Mouse (Mus musculus) layer of hippocampus, adult 9-10 months (tissue): ENCODE results near the gene Tmem150a.

ENCODE experiments used
- DNase-seq: peaks from one replicate; pipeline ENCODE4 v3.0.0; 2022; ENCODE audit warnings: low spot score

The Tmem150a gene

DNA sequence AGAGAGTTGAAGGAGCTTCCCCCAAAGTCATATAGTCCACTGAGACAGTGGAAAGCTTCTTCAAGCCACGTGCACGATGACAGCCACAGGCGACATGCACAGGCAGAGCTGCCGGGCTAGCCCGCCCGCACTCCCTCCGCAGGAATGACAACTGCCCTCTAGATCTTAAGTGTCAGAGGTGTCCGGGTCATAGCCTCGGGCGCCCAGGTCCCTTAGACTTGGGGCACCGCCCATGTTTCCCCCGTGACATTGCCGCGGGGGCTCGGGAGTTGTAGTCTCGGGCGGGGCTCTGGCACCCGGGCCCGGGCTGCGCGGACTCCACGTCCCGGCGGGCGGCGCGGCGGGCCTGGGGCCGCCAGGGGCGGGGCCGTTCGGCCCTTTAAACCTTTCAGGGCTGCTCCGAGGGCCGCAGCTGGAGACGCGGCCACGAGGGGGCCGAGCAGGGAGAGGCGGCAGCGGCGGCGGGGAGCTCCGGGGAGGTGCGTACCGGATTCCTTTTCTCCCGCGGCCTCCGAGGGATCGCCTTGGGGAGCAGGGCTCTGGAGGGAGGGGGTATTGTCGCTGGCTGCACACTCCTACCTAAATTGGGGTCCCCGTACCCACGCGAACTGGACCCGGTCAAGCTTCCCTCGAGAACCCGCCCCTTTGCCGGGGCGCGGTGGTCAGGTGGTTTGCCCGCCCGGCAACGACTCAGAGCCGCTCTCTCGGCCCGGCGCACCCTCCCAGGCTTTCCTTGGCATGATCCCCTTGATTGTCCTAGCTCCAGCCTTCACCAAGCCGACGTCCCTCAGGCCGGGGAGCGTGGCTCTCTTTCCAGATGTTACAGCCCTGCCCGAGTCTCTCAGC, at the start of gene Tmem150a:
TSS of gene Tmem150a (plus strand) at position 382 of the 846 bp plus-strand sequence.
- no peak for DNase-seq

DNA sequence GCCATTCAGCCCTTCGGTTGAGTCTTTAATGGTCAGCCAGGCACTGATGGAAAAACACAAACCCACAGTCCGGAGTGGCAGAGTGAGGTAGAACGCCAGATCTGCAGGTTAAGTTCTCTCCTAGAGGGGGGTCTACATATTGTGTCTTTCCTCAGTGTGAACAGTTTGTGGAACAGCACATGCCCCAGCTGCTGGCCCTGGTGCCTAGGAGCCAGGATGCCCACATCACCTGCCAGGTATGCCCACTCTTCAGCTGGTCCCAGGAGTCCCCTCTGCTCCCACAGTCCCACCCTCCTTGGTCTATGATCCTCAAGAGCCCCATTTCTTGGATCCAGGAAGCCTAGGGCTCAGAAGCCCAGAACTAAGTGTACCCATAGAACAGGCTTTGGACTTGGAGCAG, 43.0 kb upstream of the Tmem150a start:
- DNase-seq, result no peak

DNA sequence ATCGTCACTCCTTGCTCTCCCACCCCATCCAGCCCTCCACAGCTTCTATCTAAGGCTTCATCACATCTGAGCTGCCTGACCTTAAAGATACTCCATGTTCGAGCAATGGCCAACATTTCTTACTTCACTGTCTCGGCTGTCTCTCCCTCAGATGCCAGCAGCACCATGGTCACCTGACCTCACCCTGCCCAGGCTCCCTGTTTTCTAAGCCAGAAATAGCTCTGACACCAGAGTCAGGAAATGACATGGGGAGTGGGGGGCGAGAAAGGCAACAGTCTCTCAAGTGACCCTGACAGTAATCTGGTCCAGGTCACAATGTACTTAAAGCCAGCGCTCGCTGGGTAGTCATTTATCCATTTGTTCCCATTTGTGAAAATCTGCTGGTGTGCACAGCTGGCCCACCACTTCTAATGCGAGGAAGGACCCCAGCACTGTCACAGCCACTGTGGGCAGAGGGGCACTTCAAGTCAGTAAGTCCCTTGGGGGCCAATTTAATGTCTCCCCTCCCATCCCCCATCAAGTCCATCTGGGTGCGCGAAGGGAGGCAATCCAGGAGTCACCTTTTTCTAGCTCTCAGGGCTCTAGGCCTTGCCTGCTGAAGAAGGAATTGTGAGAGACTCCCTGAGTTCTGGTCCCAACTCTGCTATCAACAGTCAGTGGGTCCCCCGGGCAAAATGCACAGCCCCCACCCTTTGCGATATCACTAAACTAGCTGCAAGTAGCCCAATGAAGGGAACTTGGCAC, 42.0 kb upstream of the Tmem150a start:
- no peak for DNase-seq

DNA sequence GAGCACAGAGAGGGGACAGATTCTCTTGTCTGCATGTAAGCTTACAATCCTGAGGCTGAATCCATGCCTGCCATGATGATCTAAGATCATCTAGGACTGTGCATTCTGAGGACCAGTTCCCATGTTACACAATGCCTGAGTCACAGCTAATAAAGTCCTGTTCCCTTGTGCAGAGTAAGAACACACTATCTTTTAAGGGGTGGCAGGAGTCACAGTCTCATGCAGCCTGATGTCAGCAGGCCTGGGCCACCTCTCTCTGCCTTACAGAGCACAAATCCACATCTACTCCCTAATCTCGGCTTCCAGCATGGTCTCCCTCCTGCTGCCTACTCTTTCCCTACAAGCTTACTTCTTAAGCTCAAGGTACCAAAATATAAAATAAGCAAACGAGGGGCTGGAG, 39.9 kb upstream of the Tmem150a start:
- DNase-seq, result no peak

DNA sequence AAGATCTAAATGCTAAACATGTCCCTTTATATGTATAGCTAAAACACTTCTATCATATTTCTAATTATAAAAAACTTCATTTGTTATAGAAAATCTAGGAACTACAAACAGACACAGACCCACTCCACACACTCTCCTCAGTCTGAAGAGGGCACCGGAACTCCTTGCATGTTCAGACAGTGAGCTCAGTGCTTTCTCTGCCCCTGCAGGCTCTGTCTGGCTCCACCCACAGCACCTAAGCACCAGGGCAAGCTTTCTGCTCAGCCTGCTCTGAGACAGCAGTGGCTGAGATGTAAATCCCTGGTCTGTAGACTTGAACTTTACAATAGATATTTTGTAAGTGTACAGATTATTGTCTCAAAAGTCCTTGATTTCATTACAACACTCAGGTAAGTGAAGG, 39.2 kb upstream of the Tmem150a start:
- no peak for DNase-seq

DNA sequence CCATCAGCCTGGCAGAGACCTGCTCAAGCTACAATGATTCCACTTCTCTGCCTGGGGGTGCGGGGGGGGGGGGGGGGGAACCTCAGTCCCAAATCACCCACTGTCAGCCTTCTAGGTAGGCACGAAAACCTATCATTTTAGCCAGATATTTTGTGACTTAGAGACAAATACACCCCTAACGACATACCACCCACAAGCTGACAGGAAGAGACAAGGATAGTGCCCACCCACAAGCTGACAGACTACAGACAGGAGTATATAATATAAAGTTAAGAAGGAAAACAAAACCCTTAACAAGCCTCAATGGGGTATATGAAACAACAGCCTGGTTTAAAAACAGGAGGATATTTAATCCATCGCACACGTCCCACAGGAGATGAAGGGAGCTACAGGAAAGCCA, 36.8 kb upstream of the Tmem150a start:
- no peak for DNase-seq

DNA sequence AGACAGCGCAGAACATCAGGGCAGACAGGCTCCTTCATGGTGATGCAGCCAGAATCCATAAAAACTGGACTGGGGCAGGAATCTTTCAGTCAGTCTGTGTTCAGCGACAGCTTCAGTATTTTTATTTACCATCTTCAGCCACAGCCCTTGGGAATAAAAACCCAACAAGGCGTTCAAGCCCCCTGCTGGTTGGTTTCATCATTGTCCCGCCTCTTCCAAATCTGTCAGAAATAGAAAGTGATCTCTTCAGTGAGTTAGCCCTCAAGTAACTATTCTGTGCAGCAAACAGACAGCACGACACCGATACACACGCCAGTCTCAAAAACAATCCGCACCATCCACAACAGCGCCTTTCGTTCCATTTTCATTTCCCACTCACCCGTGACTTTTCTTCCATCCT, 36.2 kb upstream of the Tmem150a start:
- peak; percentile 38 for DNase-seq

DNA sequence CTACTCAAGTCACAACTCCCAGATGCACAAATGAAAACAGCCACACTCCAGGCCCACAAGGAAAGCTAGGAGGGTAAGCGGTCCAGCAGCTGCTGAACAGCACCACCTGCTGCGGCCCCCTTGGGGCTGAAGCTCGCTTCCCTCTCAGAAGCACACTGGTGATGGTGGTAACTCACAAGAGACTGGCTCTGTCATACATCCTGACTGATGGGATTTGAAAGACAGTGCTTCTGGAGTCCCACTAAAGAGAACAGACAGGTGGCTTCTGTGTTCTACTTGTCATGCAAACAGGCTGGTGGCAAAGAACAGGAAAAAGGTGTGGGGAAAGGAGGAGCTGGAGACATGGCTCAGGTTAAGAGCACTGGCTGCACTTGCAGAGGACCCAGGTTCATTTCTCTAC, 32.3 kb upstream of the Tmem150a start:
- no peak for DNase-seq

DNA sequence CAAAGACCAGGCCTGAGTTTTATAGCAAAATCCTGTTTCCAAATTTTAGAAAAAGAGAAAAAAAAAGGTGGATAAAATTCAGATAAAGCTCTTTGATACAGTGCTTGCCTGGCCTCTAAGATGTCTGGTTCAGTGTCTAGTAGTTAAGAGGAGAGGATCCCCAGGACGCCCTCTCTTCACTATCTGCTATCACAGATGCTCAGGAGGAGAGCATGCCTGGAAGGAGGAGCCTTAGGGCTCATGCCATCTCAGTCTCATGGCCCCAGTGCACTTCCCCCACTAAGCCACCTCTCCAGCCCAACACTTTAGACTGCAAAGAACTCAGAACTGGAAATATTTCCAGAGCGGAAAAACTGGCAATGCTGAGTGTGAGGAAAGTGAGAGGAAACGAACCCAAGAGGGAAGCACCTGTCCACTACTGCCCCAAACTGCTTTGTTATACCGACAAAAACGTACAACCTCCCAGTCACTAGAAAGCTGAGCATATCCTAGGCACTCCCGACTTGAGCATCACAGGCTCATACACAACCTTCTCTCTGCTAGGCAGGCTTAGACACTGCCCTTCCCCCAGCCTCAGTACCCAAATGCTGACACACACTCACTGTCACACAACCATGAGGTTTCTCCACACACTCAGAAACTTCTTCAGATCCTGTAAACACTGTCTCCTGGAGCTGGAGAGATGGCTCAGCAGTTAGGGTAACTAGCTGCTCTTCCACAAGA, 31.3 kb upstream of the Tmem150a start:
- DNase-seq, result no peak

DNA sequence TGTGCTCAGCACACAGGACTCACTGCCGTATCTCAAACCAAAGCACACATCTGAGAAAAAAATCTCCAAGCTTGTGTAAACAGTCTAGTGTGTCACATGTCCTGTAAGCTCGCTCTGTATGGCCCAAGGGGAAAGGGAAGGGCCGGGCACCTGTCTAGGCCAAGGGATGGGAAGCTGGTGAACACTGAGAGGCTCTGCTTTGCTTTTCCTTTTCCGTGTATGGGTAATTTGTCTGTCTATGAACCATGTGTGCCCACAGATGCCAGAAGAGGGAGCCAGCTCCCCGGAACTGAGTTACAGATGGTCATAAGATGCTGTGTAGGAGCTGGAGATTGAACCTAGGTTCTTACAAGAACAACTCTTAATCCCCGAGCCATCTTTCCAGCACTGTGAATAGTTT, 29.0 kb upstream of the Tmem150a start:
- DNase-seq, result no peak

DNA sequence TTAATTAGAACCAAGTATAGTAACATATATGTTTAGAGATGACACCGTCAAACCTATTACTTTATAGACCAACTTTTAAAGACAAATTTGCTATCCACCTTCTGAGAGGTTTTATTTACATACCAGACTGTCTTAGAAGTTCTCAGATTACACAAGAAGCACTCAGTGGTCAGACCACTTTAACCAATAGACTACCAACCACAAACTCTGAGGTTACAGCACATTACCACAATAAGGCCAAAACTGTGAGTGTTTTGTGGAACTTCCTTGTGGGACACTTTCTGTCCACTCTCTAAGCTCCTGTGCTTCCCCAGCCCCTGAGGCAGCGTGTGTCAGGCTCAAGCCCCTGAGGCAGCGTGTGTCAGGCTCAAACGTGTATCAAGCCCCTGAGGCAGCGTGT, 26.2 kb upstream of the Tmem150a start:
- DNase-seq, result no peak

DNA sequence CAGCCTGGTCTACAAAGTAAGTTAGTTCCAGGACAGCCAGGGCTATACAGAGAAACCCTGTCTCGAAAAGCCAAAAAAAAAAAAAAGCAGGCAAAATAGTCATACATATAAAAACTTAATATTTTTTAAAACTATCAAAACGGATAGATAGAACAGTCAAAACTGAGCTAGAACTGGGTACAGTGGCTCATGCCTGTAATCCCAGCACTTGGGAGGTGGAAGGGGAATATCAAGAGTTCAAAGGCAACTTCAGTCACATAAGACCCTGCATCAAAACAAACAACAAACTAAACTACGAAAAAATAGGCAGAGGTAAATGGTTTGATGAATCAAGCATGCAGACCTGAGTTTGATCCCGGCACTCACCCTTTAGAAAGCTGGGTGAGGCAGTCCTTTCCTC, 25.1 kb upstream of the Tmem150a start:
- DNase-seq, result no peak

DNA sequence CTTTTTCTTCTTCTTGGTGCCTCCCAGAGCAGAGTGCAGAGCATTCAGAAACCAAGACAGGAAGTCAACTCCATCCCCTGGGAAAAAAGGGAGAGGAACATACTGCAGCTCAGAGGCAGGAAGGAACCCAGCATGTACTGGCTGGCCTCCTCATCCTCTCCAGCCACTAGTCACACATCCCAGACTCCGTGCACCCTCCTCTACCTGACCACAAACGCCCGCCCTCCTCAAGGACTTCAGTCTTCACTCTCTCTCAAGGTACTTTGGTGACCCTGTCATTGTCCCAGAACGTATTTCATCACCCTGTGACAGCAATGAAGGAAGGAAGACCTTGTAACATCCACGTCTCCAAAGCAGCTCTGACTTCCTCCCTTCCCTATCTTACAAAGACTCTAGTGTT, 22.1 kb upstream of the Tmem150a start:
- DNase-seq, result no peak

DNA sequence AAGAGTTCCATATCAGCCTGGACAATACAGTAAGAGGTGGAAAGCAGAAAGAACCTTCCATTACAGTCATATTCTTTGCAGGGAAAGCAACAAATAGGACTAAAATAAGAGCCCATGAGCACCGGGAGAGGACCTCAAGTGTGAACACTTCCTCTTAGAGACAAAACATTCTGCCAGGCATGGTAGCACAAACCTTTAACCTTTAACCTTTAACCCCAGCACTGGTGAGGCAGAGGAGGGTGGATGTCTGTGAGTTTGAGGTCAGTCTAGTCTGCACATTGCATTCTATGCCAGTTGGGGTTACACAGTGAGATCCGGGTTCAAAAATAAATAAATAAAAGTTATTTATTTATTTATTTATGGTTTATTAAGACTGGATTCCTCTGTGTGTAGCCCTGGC, 14.8 kb upstream of the Tmem150a start:
- no peak for DNase-seq

DNA sequence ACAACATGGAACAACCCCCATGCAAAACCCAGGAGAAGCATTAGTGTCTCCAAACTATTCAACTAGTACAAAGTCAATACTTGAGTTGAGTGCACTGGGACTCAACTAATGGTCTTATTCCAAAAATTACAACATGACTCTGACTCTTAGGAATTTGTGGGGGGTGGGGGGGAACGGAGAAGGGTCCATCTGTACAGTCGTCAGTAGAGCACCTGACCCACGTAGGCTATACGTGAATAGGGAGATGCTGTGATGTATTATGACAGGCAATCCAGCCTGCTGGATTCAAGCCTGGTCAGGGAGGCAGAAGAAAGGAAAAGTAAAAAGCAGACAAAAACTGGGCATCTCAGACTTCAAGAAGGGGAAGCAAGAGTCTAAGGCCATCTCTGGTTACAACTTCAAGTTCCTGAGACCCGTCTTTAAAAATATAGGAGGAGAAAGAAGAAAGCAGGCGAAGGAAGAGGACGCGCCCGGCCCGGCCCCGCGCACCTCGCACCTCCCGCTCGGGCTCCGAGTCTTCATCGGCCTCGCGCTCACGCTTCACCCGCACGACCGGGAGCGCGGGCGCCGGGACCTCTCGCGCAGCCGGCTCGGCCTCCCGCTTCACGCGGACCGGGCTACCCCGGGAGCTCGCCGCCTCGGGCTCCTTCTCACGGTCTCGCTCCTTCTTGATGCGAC, 10.7 kb upstream of the Tmem150a start:
- no peak for DNase-seq

DNA sequence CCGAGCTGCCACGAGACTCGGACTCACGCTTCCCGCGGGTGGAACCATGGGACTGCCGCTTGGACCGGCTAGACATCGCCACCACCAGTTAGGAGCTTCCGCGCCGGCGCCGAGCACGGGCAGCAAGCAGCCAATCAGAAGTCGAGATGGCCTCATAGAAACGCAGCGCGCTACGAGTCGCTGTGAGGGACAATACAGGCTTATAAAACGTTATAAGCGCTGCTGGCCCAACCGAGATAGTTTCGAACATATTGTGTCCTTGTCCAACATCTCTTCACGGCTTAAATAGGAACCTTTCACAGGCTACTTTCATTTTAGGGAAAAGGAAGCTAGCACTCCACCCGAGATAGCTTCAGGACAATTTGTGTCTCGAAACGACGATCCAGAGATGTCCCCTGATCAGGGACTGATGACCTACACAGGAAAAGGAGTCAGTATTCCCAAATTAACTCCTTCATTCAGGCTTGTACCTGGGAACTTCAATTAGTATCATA, 10.1 kb upstream of the Tmem150a start, which contains the start of gene Usp39:
TSS of gene Usp39 (minus strand) at position 111 of the 494 bp plus-strand sequence.
- DNase-seq, result peak; percentile 87

DNA sequence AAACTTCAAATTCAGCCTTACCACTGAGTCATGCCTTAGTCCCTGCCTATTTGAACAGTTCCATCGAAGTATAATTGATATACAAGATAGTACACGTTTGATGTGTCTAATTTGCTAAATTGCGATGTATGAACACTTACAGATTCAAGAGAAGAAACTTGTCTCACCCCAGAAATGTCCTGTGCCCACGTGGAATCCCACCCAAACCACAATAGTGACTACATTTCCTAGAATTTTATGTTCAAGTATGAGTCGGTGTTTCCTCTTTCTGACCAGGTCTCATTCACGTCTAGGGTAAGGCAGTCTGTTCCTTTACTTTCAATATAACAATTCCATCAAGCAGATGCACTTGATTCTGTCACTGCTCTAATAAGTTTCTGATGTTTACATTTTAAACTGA, 9.6 kb upstream of the Tmem150a start:
- DNase-seq, result no peak

DNA sequence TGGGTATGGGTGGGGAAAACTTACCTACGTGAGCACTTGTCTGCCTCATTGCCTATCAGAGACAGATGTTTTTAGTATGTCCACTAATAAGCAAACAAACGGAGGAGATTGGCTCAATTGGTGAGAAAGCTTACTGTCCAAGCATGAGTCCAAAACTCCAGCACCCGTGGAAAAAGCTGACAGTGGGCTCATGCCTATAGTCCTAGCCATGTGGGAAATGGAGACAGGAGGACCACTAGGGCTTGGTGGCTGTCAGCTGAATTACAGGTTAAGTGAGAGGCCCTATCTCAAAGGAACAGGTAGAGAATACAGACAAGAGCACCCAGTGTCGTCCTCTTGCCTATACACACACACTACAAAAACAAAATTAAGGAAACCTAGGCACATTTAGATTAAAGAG, 9.0 kb upstream of the Tmem150a start:
- no peak for DNase-seq

DNA sequence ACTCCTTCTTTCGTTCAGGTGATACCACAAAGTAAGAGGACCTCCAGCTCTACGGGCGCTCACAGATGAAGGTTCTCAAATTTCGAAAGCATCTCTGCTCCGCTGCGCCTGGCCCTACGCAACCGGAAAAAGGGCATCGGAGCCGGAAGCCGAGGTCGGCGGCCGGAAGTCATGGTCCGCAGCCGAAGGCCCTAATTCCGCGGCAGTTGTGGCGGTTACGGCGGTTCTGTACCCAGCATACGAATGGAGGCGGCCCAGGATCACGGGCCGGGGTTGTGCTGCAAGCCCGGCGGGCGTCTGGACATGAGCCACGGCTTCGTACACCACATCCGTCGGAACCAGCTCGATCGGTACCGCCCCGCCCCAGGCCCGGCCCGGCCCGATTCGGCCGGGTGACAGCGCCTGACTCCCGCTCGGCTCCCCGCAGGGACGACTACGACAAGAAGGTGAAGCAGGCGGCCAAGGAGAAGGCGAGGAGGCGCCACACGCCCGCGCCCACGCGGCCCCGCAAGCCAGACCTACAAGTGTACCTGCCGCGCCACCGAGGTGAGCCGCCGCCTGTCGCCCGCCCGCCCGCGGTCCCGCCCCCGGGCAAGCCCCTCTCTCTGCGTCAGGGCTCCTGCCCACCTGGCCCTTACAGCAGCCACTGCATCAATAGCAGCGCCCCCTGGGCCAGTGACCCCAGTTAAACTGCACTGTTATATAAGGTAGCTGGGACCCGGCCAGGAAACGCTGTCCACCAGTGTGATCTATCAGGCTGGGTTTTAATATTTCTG, 7.9 kb upstream of the Tmem150a start, which contains the start of gene 0610030E20Rik:
TSS of gene 0610030E20Rik (plus strand) at position 152 of the 776 bp plus-strand sequence.
- DNase-seq, result no peak

DNA sequence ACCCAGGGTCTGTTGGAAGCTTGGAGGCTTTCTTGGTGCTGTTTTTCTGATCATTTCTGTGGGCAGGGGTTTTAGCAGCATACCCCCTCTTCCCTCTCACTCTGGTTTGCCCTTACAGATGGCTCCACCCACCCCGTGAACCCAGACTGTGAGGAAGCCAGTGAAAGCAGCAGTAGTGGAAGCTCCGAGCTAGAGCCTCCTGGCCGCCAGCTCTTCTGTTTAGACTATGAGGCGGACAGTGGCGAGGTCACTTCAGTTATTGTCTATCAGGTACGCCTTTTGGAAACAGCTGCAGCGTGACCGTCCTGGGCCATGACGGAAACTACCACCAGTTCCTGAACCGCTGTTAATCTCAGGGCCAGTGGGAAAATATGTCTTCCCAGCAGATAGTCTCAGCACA, 6.8 kb upstream of the Tmem150a start:
- no peak for DNase-seq

DNA sequence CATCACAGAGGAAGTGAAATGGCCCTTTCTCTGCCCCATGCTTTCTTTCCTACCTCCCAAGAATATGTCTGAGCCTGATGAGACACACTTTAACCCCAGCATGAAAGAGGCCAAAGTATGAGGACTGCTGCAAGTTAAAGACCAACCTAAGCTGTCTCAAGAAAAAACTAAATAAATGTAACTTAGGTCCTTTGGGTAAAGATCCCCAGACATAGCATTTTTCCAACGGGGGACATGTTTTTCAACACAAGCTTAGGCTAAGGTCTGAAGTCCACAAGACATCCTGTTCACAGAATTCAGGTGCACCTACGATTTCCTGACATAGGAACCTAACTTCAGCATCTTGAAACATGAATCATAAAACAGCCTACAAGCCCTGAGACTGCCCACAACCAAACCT, 5.0 kb upstream of the Tmem150a start:
- DNase-seq, result no peak
